Mouse (Mus musculus) forebrain, embryonic 16.5 days (tissue): ENCODE results near the gene Zfp786. TPM values are rescaled to one million over a fixed set of nuclear protein-coding genes. Genes with fewer than 3 reads are reported as not detected.
"Not testable (repeated sequence)": the region's sequence is repeated elsewhere in the genome, so short reads cannot be mapped to it uniquely, and the experiment has no call there.

Source experiments
- ATAC-seq: fragments of 200-750 bp; cut with Nextera tagmentation; 2 replicates; pipeline ENCODE4 v1.8.0; 2017; ENCODE audit warnings: mild to moderate bottlenecking, moderate library complexity
- H3K27ac ChIP-seq: fragments of 300-500 bp; sonication (generic); 2 replicates; pipeline ENCODE4 v1.5.1; 2014; ENCODE audit warnings: low read length, control low read depth
- H3K27me3 ChIP-seq: fragments of 300-500 bp; sonication (generic); replicated peaks from 2 replicates; pipeline ENCODE4 v1.6.1; 2014; ENCODE audit warnings: low read length; ENCODE audit not compliant: control insufficient read depth, insufficient read depth
- H3K36me3 ChIP-seq: fragments of 300-500 bp; sonication (generic); 2 replicates; pipeline ENCODE4 v1.6.1; 2014; ENCODE audit not compliant: control insufficient read depth, insufficient read depth
- H3K4me1 ChIP-seq: fragments of 300-500 bp; sonication (generic); replicated peaks from 2 replicates; pipeline ENCODE4 v1.6.1; 2014; ENCODE audit warnings: low read length; ENCODE audit not compliant: control insufficient read depth, insufficient read depth
- H3K4me2 ChIP-seq: fragments of 300-500 bp; sonication (generic); 2 replicates; pipeline ENCODE4 v1.6.1; 2014; ENCODE audit warnings: mild to moderate bottlenecking, low read length, control low read depth
- H3K4me3 ChIP-seq: fragments of 300-500 bp; sonication (generic); replicated peaks from 2 replicates; pipeline ENCODE4 v1.5.1; 2014; ENCODE audit warnings: mild to moderate bottlenecking, low read length, control low read depth
- H3K9ac ChIP-seq: fragments of 300-500 bp; sonication (generic); replicated peaks from 2 replicates; pipeline ENCODE4 v1.6.1; 2014; ENCODE audit warnings: low read depth, low read length, control low read depth
- H3K9me3 ChIP-seq: fragments of 300-500 bp; sonication (generic); 2 replicates; pipeline ENCODE4 v1.6.1; 2016; ENCODE audit warnings: low read length; ENCODE audit not compliant: control insufficient read depth
- WGBS: fragments of 180-500 bp; shearing (Covaris S2); extraction: QIAGEN DNeasy Blood & Tissue Kit; methylation state at CpG from one replicate; pipeline ENCODE4 v1.1.7; 2014; 5-methylcytosine and 5-hydroxymethylcytosine counted together
- polyA plus RNA-seq: library from polyadenylated mRNA; unstranded; fragments of >200 nt; fragmentation: Nextera tagmentation; extraction: Ambion mirVana; gene quantifications from 2 replicates; pipeline ENCODE4 v1.2.1, GENCODE M21; 2015

The Zfp786 gene
- polyA plus RNA-seq: 17.0 and 21.9 TPM in 2 replicates

DNA sequence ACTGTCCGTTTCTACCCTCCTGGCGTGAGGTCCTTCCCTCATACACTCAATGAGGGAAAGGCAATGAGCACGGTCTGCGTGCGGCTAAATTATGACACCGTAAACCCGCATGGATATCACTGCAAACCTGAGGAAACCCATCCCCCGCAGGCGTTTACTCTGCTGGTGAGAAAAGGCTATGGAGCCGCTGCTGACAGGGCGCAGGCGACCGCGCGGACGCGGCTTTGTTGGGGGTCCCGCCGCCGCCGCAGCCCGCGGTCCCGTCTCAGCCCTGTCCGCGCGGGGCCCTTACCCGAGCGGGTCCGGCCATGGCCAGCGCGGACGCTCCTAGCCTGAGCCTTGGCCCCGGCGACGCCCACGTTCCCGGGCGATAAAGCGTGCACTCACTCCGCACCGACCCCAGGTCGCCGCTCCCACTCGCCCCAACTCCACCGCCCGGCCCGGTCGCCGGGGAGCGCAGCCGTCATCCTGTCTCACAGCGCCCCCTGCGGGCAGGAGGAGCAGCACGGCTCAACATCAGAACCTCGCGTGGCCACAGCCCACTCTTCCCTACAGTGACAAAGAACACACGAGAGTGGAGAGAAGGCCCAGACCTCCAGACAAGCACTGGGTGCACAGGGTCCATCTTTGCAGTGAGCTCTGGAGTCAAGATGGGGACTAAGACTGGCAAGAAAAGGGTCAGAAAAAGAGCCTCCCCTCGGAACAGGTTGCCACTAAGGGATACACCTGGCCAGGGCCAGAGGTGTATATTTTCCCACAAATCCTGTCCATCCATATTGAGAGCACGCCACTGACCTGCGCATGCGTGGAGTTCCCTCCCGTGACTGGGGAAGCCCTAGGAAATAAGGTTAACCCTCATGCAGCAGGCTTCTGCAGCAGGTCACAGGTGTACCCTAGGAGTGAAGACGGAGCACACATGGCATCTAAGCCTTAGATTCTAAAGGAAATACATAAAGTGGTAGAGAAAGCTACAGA, at the start of gene Zfp786:
Zfp786 (minus strand) TSS at position 764 of the 975 bp plus-strand sequence.
- peak within 1 kb of the TSS; percentile 58 for H3K4me2 ChIP-seq
- H3K9me3 ChIP-seq: no peaks in the 10 kb centered on the region
- no peaks in the 10 kb centered on the region; the same call in 1 of the 2 replicates for H3K36me3 ChIP-seq
- 2% methylated on average over 64 of the region's 64 CpGs for WGBS
- H3K27ac ChIP-seq: peak within 1 kb of the TSS; percentile 93
- peak within 1 kb of the TSS; percentile 91 for H3K4me3 ChIP-seq
- ATAC-seq: peak; percentile 93
- H3K27me3 ChIP-seq: no peaks in the 10 kb centered on the region
- peak within 1 kb of the TSS; percentile 98 for H3K9ac ChIP-seq
- H3K4me1 ChIP-seq: peaks cover 12% of the 10 kb centered on the region

DNA sequence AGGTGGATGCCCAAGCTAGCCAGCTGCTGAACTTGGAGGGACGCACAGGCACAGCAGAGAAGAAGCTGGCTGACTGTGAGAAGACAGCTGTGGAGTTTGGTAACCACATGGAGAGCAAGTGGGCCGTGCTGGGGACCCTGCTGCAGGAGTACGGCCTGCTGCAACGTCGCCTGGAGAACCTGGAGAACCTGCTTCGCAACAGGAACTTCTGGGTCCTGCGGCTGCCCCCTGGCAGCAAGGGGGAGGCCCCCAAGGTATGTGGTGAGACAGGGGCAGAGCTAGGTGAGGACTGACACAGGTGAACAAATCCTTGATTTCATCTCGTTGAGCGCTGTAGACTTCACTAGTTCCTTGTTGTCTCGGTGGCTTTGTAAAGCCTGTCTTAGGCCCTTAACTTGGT, 49.5 kb upstream of the Zfp786 start:
- Histone ChIP-seq H3K36me3 (peaks cover 34% of the 10 kb centered on the region), H3K4me3 (no peak overlapping the region), H3K27ac (no peak overlapping the region), H3K27me3 (no peaks in the 10 kb centered on the region), H3K4me1 (peaks cover 19% of the 10 kb centered on the region), H3K9me3 (no peaks in the 10 kb centered on the region), H3K9ac (no peak overlapping the region), H3K4me2 (no peak overlapping the region)
- 95% methylated on average over 10 of the region's 10 CpGs for WGBS
- ATAC-seq: no peak

DNA sequence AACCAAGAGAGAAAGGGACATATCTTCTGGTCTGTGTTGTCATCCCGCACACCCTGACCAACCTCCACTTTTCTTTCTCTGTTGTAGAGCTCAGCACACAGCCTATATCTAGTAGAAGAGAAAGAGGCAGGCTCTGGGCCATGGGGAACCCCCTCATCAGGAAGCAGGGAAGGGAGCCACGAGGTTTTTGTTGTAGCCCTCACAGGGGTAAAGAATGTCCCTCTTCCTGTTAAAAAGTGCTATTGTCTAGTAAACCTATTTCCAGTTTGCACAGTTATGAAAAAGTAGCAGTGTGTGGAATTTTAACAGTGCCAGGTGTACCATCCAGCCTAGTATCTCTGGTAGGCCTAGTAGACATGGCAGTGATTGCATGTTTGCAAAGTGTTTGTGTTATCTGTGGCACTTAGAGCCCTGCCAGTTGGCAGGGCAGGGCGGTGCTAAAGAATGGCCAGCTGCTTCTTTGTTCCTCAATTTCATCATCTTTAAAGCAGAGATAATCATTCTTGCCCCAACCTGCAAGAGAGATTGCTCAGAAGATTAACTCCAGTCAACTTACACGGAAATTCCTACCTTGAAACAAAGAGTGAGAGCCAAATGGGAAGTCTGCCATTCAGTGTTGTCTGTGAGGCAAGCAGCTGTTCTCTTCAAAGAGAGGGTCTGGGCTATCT, 48.5 kb upstream of the Zfp786 start:
- peaks cover 19% of the 10 kb centered on the region for H3K4me1 ChIP-seq
- peaks cover 29% of the 10 kb centered on the region for H3K36me3 ChIP-seq
- no peaks in the 10 kb centered on the region for H3K27me3 ChIP-seq
- H3K4me2 ChIP-seq: peak overlapping the region; percentile 73
- peak overlapping the region; percentile 96 for H3K4me3 ChIP-seq
- 58% methylated on average over 4 of the region's 4 CpGs for WGBS
- H3K9ac ChIP-seq: peak overlapping the region; percentile 99
- no peak for ATAC-seq
- no peaks in the 10 kb centered on the region for H3K9me3 ChIP-seq
- H3K27ac ChIP-seq: no peak overlapping the region

DNA sequence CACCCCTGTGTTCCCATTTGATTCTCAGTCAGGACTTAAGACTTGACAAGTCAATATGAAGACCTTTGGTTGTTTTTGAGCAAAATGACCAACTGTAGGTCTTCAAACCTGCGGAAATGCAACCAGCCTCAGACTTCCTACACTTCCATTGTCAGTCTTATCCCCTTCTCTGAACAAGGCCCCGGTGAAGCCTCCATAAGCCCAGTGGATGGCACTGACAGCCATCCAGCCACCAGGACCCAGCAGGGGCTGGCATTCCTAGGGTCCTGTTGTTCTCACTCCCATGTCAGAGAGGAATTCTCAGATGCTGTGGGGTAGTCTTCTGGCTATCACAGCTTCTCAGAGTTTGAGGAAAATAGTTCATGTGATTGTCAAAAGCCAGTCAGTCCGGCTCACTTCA, 47.9 kb upstream of the Zfp786 start:
- peak overlapping the region; percentile 73 for H3K4me2 ChIP-seq
- ATAC-seq: no peak
- WGBS: 33% methylated on average over 3 of the region's 3 CpGs
- H3K4me3 ChIP-seq: peak overlapping the region; percentile 96
- peak overlapping the region; percentile 99 for H3K9ac ChIP-seq
- H3K4me1 ChIP-seq: peaks cover 19% of the 10 kb centered on the region
- H3K9me3 ChIP-seq: no peaks in the 10 kb centered on the region
- H3K27ac ChIP-seq: peak overlapping the region; percentile 98
- peaks cover 29% of the 10 kb centered on the region for H3K36me3 ChIP-seq
- no peaks in the 10 kb centered on the region for H3K27me3 ChIP-seq

DNA sequence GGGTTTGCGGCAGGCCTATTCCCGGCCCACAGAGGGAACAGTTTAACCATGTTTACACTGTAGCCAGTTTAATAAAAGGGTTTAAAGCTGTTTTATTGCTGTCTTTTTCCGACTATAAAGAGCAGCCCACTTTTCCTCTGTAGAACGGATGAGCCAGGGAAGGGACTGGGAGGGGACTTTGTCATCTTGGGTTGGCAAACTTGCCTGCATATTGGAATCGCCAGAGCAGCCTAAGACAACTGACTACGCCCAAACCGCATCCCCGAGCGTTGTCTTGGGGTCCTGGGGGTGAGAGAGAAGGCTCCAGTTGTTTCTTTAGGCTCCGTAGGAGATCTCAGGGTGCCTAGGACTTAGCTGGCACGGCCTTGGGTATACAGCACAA, 47.5 kb upstream of the Zfp786 start:
- no peaks in the 10 kb centered on the region for H3K27me3 ChIP-seq
- H3K36me3 ChIP-seq: peaks cover 25% of the 10 kb centered on the region
- peak overlapping the region; percentile 98 for H3K27ac ChIP-seq
- 1% methylated on average over 11 of the region's 11 CpGs for WGBS
- peaks cover 19% of the 10 kb centered on the region for H3K4me1 ChIP-seq
- H3K9ac ChIP-seq: peak overlapping the region; percentile 99
- peak overlapping the region; percentile 73 for H3K4me2 ChIP-seq
- peak overlapping the region; percentile 96 for H3K4me3 ChIP-seq
- ATAC-seq: no peak
- no peaks in the 10 kb centered on the region for H3K9me3 ChIP-seq

DNA sequence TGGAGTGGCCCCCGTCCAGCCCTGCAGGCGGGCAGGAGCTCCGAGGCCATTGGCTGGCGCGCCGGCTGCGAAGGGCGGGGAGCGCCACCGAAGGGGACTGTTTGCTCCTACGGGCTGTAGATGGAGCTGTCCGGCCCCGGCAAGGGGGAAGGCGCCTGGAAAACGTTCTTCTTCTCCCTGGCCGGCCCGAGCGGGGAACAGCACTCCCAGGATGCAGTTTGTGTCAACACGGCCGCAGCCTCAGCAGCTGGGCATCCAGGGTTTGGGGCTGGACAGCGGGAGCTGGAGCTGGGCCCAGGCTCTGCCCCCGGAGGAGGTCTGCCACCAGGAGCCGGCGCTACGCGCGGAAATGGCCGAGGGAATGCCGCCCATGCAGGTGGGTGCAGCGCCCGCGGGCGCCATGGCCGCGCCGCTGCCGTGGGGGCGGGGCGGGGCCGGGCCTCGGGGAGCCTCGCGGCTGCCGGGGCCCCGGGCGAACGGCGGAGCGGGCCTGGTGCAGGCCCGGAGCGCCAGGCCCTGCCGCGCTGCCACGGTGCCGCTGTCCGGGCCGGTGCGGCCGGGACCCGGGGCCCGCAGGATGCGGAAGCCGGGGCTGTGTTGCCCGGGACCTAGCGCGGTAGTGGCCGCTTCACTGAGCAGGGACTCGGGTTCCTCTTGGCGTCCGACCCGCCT, 46.9 kb upstream of the Zfp786 start:
- peak; percentile 97 for ATAC-seq
- peaks cover 20% of the 10 kb centered on the region for H3K36me3 ChIP-seq
- no peaks in the 10 kb centered on the region for H3K9me3 ChIP-seq
- peak overlapping the region; percentile 99 for H3K9ac ChIP-seq
- peak overlapping the region; percentile 96 for H3K4me3 ChIP-seq
- no peaks in the 10 kb centered on the region for H3K27me3 ChIP-seq
- peaks cover 19% of the 10 kb centered on the region for H3K4me1 ChIP-seq
- H3K4me2 ChIP-seq: peak overlapping the region; percentile 73
- H3K27ac ChIP-seq: peak overlapping the region; percentile 98
- under 1% methylated on average over 70 of the region's 71 CpGs for WGBS

DNA sequence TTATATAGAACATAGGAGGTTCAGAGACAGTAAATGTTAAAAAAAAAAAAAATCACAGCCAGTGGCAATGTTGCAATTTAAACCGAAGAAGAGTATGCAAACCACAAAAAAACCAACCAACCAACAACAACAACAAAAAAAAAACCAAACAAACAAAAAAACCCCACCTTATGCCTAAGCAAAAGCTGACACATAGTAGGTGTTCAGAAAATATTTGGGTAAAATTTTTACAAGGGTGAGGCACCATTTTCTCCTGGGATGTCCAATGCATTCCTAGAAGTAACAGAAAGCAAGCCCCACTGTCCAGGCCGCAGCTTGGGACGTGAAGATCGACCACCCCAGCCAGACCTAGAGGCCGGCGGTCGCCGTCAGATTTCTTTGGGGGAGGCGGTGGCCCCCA, 46.4 kb upstream of the Zfp786 start, which contains the start of gene Zfp282:
Zfp282 (plus strand) TSS at position 147 of the 400 bp plus-strand sequence.
- peak within 1 kb of the TSS; percentile 99 for H3K9ac ChIP-seq
- H3K36me3 ChIP-seq: peaks cover 16% of the 10 kb centered on the region
- peak within 1 kb of the TSS; percentile 98 for H3K27ac ChIP-seq
- H3K9me3 ChIP-seq: no peaks in the 10 kb centered on the region
- WGBS: 6% methylated on average over 9 of the region's 9 CpGs
- no peaks in the 10 kb centered on the region for H3K27me3 ChIP-seq
- H3K4me1 ChIP-seq: peaks cover 19% of the 10 kb centered on the region
- H3K4me3 ChIP-seq: peak within 1 kb of the TSS; percentile 96
- ATAC-seq: no peak
- peak within 1 kb of the TSS; percentile 73 for H3K4me2 ChIP-seq

DNA sequence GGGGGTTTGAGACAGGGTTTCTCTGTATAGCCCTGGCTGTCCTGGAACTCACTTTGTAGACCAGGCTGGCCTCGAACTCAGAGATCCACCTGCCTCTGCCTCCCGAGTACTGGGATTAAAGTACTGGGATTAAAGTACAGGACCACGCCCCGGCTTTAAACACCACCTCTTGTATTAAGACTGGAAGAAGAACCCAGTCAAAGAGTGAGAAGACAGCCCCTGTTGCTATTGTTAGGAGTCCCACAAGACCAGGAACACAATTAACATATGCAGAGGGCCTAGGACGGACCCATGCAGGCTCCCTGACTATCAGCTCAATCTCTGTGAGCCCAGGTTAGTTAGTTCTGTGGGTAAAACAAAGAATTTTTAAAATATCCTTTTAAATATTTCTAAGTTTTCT, 41.6 kb upstream of the Zfp786 start:
- Histone ChIP-seq H3K27me3 (no peaks in the 10 kb centered on the region), H3K36me3 (peaks cover 11% of the 10 kb centered on the region), H3K4me3 (no peak overlapping the region), H3K4me2 (no peak overlapping the region), H3K4me1 (no peaks in the 10 kb centered on the region), H3K9ac (no peak overlapping the region), H3K27ac (no peak overlapping the region), H3K9me3 (no peaks in the 10 kb centered on the region)
- 85% methylated on average over 5 of the region's 5 CpGs for WGBS
- ATAC-seq: no peak

DNA sequence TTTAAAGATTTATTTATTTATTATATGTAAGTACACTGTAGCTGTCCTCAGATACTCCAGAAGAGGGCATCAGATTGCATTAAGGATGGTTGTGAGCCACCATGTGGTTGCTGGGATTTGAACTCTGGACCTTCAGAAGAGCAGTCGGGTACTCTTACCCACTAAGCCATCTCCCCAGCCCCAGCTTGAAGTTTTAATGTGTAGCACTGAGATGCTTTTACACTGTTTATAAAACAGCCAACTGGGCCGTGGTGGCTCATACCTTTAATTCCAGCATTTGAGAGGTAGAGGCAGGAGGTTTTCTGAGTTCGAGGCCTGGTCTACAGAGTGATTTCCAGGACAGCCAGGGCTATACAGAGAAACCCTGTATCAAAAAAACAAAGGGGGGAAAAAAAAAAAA, 27.1 kb upstream of the Zfp786 start:
- H3K9me3 ChIP-seq, H3K4me2 ChIP-seq, H3K9ac ChIP-seq, H3K27ac ChIP-seq, H3K27me3 ChIP-seq, H3K4me3 ChIP-seq, ATAC-seq, H3K4me1 ChIP-seq: not testable (repeated sequence)
- 92% methylated on average over 3 of the region's 3 CpGs for WGBS
- peaks cover 22% of the 10 kb centered on the region for H3K36me3 ChIP-seq
